Mouse (Mus musculus): Measurements from ENCODE around the gene Gpc3.

Gene Gpc3

DNA sequence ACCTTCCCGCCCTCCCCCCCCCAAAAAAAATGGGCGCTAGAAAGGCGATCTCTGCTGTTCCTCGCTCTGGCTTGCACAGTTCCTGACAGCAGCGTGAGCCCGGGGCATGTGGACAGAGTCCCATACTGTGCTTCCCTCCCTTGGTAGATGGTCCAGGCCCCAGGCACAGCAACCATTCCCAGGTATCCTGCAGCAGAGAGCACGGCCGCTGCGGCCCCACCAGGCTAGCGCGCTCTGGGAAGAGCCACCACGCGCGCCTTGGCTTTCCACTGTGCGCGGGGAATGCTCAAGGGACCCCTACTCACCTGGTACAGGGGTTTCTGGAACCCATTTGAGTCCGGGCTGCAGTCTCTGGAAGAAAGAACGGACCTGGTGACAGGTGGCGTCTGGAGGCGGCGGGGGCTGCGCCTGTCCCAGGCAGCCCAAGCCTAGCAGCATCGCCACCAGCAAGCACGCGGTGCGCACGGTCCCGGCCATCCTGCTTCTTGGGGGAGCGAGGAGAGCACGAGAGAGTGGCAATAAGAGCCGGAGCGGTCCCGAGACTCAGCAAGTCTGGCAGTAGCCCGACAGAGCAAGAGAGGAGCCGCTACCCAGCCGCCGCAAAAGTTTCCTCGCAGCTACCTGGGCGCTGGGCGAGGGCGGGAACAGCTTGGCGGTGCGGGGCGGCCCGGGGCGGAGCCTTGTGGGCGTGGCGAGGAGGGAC is at the start of gene Gpc3:
Gpc3 (minus strand) TSS at position 623 of the 703 bp plus-strand sequence.
- DNase-seq (ENCODE audit: inconsistent ontology term): peak; percentile 63

GRCm38 (mm10) chrX:52651975-52652374 is 38.2 kb upstream of the Gpc3 start:
- peak; percentile 24 for DNase-seq (ENCODE audit: inconsistent ontology term)

- no peak for DNase-seq (ENCODE audit: inconsistent ontology term)
Observed at GRCm38 (mm10) chrX:52651472-52651948, 37.8 kb upstream of the Gpc3 start.

GRCm38 (mm10) chrX:52648910-52649785 is 35.4 kb upstream of the Gpc3 start:
- no peak for DNase-seq (ENCODE audit: inconsistent ontology term)

- no peak for DNase-seq (ENCODE audit: inconsistent ontology term)
Observed at GRCm38 (mm10) chrX:52644393-52644792, 30.6 kb upstream of the Gpc3 start.

DNA sequence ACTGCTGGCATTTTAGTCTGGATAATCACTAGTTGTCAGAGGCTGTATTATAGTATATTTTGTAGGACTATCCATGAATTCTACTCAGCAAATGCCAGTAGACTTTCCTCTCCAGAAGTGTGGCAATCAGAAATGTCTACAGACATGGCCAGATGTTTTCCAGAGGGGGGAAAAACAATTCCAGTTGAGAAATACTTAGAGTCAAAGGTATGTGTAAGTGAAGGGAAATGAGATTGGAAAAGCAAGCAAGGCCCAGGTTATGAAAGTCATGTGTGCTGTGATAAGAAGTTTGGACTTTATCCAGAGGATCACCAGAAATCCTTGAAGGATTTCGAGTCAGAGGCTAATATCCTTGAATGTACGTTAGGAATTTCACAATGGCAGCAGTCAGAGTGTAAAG is 29.6 kb upstream of the Gpc3 start:
- no peak for DNase-seq (ENCODE audit: inconsistent ontology term)

- DNase-seq (ENCODE audit: inconsistent ontology term): no peak
Observed at GRCm38 (mm10) chrX:52642126-52642525, 28.4 kb upstream of the Gpc3 start.

- DNase-seq (ENCODE audit: inconsistent ontology term): no peak
Observed at GRCm38 (mm10) chrX:52637419-52637818, 23.7 kb upstream of the Gpc3 start.

DNA sequence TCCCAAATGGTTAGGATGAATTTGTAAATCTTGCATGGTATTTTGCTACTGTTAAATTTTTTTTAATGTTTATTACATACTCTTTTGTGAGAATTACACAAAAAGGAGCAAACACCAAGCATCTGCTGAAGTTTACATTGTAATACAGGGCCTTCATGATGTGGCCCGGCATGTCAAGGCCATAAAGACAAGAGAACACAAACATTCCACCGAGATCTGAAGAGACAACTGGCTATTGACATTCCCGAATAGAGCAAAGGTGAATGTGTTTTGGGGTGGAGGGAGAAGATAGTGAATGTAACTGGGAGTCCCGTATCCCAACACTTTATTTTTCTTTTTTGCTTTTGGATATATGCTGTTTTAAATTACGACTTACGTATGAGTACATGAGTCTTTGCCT is 20.2 kb upstream of the Gpc3 start:
- no peak for DNase-seq (ENCODE audit: inconsistent ontology term)

- DNase-seq (ENCODE audit: inconsistent ontology term): no peak
Observed at GRCm38 (mm10) chrX:52632688-52633324, 19.1 kb upstream of the Gpc3 start.

- DNase-seq (ENCODE audit: inconsistent ontology term): peak; percentile 47
Observed at GRCm38 (mm10) chrX:52626963-52627716, 13.4 kb upstream of the Gpc3 start.

DNA sequence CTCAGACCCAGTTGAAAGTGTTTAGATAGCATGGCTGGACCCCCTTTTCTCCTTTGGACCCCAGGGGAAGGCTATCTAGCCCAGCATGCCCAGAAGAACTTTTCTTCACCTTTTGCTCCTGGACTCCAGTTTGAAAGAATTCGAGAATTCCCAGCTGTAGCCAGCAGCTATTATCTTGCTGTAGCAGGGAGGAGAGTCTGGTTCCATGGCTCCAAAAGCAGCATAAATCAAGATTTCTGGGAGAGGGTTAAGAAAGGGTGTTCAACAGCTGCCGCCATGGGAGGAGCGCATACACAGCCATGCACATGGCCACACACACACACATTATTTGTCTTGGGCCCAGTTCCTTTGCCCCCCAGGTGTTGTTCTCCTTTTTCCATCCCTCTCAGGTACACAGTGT is 4.1 kb upstream of the Gpc3 start:
- DNase-seq (ENCODE audit: inconsistent ontology term): no peak

- no peak for DNase-seq (ENCODE audit: inconsistent ontology term)
Observed at GRCm38 (mm10) chrX:52616152-52616551, 2.4 kb upstream of the Gpc3 start.

GRCm38 (mm10) chrX:52614031-52614381 is 256 bp upstream of the Gpc3 start:
- DNase-seq (ENCODE audit: inconsistent ontology term): no peak

- DNase-seq (ENCODE audit: inconsistent ontology term): peak; percentile 11
Observed at GRCm38 (mm10) chrX:52612806-52613205, 944 bp downstream of the Gpc3 start.

- no peak for DNase-seq (ENCODE audit: inconsistent ontology term)
Observed at GRCm38 (mm10) chrX:52611987-52612670, 1.6 kb downstream of the Gpc3 start.

DNA sequence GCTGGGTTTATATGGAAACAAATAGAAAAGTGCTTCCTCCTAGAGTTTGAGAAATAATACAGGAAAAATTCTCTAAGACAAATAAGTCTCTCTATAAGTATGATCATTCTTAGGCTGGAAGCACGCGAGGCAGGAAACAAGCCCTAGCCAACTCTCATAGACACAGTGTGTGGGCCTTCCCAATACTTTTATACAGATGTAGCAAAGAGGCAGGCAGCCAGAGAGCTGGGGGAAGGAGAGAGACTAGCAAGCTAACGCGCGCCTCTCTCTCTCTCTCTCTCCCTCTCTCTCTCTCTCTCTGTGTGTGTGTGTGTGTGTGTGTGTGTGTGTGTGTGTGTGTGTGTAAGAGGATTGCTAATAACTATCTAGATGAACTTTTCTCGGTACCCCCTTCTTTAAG is 2.2 kb downstream of the Gpc3 start:
- no peak for DNase-seq (ENCODE audit: inconsistent ontology term)

GRCm38 (mm10) chrX:52603143-52603542 is 10.6 kb downstream of the Gpc3 start:
- DNase-seq (ENCODE audit: inconsistent ontology term): no peak

DNA sequence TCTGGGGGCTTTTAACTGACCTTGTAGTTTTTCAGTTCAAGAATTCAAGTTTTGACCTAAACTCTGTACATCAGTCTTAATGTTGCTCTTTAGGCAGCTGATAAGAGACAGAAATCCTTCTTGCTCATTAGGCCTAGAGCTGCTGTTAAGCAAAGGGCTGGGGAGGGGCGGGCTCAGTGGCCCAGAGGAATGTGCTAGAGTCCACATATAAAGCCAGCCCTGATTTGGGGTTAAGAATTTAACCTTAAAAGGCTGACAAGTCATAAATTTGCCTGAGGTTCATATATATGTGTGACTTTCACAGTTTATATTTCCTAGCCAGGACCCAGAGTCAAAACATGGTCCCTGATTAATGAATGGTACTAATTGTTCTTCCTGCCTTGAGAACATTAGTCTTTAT is 14.5 kb downstream of the Gpc3 start:
- no peak for DNase-seq (ENCODE audit: inconsistent ontology term)

DNA sequence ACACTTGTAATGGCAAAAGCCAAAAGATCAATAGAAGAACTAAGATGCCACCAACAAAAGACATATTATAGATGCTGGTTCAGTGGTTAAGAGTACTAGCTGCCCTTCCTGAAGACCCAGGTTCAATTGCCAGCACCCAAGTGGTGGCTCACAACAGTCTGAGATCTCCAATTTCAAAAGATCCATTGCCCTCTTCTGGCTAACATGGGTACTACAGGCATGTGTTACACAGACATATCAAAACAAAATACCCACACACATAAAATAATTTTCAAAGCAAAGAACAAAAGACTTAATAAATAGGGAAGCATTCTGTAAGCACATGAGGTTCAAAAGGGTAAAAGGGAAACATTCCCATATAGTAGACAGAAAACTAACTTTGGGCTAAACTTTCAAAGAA is 26.1 kb downstream of the Gpc3 start:
- no peak for DNase-seq (ENCODE audit: inconsistent ontology term)

GRCm38 (mm10) chrX:52559995-52560394 is 53.8 kb downstream of the Gpc3 start:
- no peak for DNase-seq (ENCODE audit: inconsistent ontology term)
